Mouse (Mus musculus) stomach, postnatal 0 days (tissue): ENCODE results near the gene Tacr2.

ENCODE experiments used
- CTCF ChIP-seq: IDR thresholded peaks from 2 replicates; pipeline ENCODE4 v1.5.1; 2016; ENCODE audit warnings: antibody characterized with exemption, low read depth, mild to moderate bottlenecking, moderate library complexity
- EP300 ChIP-seq: optimal IDR thresholded peaks from 2 replicates; pipeline ENCODE3; 2016; ENCODE audit warnings: antibody characterized with exemption

- TF ChIP-seq CTCF (peak; percentile 25), EP300 (no peak)
These were observed 30.6 kb upstream of the Tacr2 start for GRCm38 (mm10) chr10:62221647-62222046.
